Mouse (Mus musculus): ENCODE measurements around the gene Napepld.
"Not testable (repeated sequence)": the region's sequence is repeated elsewhere in the genome, so short reads cannot be mapped to it uniquely, and the experiment has no call there.

Gene Napepld

DNA sequence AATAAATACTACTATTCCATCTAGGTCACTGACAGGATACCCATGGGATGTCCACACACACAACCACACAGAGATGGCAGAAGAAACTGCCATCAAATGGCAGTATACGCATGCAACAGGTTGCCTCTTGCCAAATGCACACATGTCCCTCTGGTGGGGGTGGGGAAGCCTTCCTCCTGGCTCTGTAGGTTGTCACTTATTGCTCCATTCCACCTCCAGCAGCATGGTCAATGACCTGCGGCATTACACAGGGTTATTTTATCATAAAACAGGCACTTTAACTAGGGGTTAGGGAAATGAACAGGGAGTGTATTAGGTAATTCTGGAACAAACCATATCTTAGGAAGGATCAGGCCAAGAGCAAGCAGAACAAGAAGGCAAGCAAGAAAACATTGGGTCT is 31.9 kb downstream of the Napepld start:
- no peak for DNase-seq (ENCODE audit: low read depth in 1 of 2, low spot score in 2 of 2)

DNA sequence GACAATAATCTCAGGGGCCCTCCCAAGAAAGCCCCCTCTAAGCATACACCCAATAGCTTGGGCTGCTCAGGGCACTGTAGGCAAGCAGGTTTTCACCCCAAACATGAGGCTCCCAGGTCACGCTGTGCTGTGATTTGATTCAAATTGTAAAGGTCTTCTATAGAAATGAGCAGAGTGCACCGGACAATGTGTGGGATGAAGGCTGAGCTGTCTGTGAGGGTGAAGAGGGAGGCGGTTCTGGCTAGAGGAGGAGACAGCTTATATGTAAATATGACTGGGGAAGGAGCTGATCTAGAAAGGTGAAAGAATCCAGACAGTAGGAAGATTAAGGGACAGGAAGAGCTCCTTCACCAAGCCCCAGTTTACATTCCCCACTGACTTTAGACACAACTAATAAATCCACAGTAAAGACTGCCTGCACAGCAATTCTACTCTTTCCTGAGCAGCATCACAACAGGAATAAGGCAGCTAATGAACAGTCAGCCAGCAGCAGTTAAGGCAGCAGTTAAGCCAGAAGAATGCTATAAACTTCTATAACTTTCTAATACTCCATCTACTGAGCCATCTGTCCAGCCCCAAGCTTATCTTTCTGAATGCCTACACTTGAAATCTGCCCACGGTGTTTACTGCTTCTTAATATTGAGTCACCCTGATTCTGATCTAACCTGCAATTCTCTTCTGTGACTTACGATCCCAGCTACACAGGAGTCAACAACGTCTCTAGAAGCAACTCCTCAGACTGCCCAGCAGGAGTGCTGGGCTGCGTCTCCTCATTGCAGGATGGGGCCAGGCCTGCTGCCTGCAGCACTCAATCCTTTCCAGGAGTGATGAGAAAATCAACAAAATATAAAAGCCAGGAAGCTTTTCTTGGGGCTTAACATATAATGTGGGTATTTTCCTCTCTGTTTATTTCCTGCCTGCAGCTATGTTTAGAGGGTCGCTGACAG is 33.7 kb downstream of the Napepld start:
- DNase-seq (ENCODE audit: low read depth in 1 of 2, low spot score in 2 of 2): no peak

DNA sequence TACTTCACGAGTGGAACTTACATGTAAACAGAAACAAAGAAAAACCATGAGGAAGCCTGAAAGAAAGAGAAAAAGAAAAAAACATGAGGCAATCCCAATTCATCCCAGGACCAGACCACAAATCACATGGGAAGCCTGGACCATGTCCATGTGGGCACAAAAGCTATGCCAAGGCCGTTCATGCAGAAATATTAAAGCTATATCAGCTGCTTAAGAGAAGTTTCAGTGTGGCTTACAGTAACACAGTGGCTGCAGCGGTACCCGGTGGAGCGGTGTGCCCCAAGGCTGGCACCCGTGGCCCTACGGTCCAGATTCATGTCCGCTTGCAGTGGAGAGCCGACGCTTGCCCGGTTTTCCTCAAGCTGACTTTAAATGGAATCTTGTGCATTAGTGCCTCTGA is 38.1 kb downstream of the Napepld start:
- DNase-seq (ENCODE audit: low read depth in 1 of 2, low spot score in 2 of 2): no peak

DNA sequence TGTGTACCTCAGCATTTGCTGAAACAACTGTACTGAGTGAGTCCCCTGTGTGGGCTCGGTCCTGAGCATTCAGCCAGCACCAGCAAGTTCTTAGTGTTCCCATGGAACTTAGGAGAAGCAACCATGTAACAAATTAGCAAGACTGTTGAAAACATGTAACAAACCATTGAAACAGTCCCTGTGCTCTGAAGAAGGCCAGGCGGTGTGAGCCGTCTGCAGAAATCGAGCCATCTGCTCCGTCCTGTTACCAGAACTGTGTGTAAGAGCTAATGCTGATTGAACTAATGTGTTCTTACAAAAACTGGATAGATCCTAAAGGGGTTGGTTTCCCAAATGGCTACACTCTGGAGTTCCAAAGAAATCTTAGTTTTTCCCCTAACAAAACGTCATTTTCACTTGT is 40.3 kb downstream of the Napepld start:
- DNase-seq (ENCODE audit: low read depth in 1 of 2, low spot score in 2 of 2): no peak

DNA sequence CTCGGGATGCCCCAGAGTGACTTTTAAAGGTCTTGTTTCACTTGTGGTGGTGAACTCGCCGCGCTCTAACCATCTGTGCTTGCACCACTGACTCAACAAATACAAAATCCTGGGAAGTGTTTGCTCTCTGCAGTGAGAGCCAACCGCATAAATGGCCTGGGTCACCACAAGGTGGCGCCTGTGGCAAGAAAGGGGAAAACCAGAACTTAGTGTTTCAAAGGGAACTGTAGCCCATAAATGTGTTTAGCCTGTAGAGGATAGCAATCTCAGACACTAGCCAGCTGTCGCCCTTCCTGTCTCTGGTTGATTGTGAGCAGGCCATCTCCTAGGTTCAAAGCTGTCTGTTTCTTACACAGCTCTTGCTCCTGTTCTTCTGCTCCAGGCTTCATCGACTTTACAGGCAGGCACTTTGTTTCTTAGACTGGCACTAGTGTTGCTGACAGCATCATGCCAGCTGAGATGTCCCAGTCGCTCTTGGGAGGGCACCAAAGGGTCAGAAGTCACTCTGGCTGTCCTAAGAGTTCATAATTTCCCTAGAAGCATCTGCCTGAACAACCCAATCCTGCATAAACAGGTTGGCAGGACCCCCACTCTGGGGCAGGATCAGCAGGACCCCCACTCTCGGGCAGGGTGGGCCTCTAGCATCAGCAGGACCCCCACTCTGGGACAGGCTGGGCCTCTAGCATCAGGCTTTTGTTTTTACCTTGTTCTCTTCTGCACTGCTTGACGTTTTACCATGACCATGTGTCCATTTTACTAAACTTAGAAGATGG is 42.4 kb downstream of the Napepld start:
- DNase-seq (ENCODE audit: low read depth in 1 of 2, low spot score in 2 of 2): peak; percentile 33 to 53

DNA sequence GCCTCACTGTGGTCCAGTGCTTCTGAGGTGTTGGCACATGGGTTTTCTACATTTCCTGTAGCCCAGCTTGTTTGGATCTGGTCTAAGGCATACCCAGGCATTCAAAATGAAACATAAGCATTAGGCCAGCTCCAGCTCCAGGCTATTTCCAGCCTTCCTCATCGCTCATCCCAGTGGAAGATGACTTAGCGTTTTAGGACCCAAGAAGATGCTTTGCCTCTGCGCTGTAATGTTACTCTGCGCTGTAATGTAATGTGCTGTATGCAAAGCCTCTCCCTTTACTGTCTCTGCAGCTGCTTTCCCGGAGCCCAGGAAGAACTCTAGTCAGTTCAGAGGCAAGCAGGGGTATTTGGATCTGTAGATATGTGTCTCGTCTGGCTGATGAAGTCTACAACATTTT is 43.2 kb downstream of the Napepld start:
- no peak for DNase-seq (ENCODE audit: low read depth in 1 of 2, low spot score in 2 of 2)

DNA sequence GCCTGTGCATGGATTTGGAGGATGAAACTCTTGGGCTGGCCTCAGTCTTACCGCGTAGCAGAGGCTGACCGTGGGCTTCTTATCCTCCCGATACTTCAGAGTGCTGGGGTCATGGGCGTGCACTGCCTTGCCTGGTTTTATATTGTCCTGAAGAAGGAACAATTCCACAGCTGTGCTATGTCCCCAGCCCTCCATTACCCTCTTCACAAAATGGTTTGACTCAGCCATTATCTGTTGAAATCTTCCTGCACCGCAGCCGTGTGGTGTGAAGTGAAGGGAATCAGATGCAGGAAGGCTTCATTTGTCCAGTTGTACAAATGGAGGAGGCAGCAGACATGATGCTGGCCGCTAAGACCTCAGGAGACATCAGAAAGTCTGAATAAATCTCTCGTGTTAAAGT is 44.3 kb downstream of the Napepld start:
- no peak for DNase-seq (ENCODE audit: low read depth in 1 of 2, low spot score in 2 of 2)

DNA sequence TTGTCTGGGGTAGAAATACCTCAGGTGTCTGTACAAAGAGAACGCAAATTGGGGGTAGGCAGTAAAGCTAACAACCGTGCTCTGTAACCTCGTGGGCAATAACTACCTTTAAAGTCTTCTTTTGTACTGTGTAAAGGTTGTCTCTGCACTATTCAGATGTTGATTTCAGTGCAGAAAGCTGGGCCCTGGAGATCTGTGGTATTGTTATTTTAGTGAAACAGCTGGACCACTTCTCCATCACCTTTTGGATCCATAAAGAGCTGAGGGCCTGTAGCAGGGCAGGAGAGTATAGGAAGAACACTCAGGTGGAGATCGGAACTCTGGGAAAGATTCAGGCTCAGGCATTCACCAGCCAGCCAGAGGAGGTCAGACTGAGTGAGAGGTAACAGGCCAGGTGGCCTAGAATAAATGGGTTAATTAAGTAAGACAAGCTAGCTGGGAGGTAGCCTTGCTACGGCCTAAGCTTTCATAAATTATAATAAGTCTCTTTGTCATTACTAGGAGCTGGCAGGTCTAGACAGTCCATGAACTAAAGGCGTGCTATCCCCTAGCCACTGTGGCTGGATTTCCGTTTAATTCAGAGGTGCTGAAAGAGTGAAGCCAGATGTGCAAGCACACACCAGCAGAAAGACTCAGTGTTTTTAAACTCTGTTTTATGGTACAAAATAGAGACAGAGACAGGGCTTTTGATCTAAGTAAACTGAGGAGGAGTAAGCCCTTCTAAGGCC is 49.1 kb downstream of the Napepld start:
- DNase-seq (ENCODE audit: low read depth in 1 of 2, low spot score in 2 of 2): no peak

DNA sequence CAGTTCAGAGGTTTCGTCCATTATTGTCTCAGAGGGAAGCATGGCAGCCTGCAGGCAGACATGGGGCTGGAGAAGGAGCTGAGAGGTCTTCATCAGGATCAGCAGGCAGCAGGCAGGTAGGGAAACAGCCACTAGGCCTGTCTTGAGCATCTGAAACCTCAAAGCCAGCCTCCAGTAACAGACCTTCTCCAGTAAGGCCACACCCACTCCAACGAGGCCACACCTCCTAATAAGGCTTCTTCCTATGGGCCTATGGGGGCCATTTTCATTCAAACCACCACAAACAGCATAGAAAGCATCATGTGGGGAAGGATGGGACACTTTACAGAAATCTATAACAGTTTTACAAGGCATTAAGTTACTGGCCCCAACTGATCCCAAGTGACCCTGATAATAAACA is 50.5 kb downstream of the Napepld start:
- no peak for DNase-seq (ENCODE audit: low read depth in 1 of 2, low spot score in 2 of 2)

DNA sequence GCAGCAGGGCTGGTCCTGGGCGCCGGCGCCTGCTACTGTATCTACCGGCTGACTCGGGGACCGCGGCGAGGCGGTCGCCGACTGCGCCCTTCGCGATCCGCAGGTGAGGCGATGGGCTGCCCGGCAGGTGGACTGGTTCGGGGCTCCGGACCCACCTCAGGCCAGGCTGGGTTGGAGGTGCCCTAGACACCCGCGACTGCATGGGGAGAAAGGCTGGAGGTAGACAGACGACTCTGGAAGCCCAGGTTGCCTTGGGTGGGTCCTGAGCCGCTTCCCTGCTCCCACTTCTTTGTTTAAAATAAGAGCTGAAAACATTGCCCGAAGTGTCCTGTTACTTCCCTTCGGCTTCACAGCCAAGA is 55.1 kb downstream of the Napepld start:
- DNase-seq (ENCODE audit: low read depth in 1 of 2, low spot score in 2 of 2): no peak

DNA sequence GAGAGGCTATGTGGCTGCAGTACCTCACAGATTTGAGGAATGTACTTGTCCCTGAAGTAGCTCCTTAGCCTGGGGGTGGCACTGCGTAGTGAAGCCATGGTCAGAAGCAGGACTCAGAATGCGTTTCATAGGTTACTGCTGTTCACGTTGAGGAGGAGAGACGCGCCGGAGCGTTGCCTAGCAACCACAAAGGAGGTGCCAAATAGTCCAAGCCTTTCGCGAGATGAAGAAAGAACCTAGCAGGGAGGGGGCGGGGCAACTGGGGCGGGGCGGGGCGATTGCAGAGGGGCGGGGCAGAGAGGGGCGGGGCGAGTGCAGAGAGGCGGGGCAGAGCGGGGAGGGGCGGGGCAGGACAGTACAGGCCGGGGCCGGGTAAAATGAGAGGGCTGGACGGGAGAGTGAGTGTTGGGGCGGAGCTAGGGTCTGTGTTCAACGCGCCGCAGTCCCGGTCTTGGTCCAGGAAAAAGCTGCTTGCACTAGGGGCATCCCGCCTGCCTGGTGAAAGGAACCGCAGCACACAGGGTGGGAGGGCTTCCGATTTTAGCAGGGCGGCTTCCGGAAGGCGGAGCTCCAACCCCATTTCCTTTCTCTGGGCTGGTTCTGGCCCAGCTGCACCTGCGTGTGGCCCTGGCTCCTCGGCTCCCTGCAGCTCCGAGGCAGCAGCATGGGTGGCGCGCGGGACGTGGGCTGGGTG is 55.6 kb downstream of the Napepld start, which contains the start of the genes Fbxl13 and Armc10:
Gene Fbxl13, minus strand, starts transcription at position 196 of the 694 bp plus-strand sequence.
Gene Armc10, plus strand, starts transcription at position 375 of the 694 bp plus-strand sequence.
- DNase-seq (ENCODE audit: low read depth in 1 of 2, low spot score in 2 of 2): peak; percentile 62 to 69

DNA sequence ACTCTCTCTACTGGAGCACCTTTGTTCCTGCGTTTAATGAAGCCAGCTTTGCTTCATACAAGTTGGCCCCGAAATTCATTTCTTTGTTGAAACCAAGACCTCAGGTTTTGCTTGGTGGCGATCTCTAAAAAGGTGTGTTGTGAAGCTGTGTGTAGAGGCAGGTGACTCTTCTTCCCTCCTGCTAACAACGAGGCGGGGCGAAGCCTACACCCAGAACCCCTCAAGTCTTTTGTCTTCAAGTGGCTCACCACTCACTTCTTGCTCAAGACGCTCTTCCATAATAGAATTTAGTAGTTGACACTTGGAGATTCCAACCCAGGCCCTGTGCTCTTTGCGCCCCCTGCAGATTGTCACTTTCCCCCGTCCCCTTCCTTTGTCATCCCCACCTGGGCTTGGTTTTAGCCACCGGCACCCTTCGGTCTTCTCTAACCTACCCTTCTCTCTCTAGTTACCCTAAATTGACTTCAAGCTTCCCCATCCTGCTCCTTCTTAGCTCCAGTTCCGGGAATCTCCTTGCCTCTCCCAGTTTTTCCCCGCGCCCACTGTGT is 56.2 kb downstream of the Napepld start:
- DNase-seq (ENCODE audit: low read depth in 1 of 2, low spot score in 2 of 2): no peak

DNA sequence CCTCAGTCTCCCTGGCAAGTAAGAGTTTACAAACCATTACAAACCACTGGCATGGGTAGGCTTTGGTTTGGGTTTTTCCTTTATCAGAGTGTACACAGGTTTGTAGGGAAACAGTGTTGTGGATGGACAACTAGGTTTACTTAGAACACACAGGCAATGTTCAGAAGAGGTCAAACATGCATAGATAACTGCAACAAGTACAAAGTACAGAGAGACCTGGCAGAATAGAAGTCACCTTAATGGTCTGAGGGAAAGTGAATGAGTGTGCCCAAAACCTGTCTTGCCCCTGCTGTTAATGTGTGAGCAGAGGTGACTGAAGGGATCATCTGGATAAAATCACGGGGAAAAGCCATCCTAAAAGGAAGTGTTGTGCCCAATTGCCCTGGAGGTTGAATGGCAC is 57.6 kb downstream of the Napepld start:
- no peak for DNase-seq (ENCODE audit: low read depth in 1 of 2, low spot score in 2 of 2)

DNA sequence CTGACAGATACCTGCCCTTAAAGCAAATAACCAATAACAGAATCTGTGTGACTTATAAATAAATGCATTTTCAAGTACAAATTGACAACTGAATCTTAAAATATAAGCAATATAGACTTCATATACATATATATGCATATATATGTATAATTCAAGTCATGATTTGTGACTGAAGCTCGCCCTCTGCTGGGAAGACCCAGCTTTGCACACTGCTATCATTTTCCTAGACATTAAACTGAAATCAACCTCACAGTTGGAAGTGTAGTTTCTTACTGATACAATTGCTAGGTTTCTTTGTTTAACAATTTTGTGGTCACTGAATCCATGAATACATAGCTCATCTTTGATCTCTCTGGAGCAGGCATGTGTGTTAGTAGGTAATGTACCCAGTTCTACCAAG is 60.2 kb downstream of the Napepld start:
- peak in 1 of 2 experiments; percentile 16 for DNase-seq (ENCODE audit: low read depth in 1 of 2, low spot score in 2 of 2)

DNA sequence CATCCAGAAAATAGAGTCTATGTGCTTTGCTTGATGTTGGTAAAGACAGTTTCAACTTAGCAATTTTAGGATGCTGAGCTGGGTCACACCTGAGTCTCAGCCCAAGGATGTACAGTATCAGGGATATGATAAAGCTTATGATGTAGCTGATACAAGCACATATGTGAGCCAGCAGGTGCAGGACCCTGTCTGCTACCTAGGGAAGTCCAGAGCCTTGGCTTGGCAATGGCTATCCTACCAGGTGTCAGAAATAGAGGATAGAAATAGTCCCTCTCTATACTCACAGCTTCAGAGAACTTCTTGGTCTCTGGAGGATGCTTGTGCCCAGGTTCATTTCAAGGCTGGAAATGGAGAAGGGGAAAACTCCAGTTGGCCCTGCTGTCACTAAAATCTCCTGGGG is 75.3 kb downstream of the Napepld start:
- no peak for DNase-seq (ENCODE audit: low read depth in 1 of 2, low spot score in 2 of 2)

DNA sequence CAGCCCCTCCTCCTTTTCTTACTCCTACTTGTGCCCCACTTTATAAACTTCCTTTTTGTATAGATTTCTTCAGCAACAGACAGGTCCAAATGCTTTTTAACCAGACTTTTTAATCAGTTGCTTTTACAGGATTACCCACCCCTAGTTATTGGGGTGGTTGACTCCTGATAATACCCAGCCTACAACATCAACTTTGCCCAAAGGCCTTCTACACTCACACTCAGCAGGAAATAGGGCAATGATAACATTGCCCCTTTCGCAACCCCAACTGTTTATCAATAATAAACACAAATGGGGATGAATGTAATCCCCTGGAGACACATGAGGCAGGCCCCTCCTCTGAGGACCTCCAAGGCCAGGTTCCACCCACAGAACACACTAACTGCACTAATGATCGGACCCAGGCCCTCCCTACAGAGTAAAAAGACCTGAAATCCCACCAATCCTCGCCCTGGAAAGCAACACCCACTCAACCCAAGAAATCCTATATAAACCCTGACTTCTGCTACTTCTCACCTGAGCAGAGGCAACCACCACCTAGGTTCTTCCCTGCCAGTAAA is 84.7 kb downstream of the Napepld start:
- no peak for DNase-seq (ENCODE audit: low read depth in 1 of 2, low spot score in 2 of 2)

DNA sequence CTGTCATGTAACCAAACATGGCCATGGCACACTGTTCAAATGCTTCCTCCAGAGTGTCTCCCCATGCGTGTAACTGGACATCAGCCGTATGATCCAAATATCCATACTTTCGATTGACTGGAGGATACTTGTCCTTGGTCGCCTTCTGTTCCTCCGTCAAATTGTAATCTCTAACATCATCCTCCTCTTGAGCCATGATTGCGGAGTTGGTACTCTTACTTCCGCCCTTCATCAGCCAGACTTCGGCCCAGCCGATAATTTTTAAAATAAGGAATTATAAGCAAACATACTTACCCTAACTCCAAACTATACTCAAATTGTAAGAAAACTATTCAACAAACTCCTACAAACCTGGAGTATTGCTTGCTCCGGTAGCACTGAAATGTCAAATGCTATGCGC is 86.9 kb downstream of the Napepld start:
- DNase-seq (ENCODE audit: low read depth in 1 of 2, low spot score in 2 of 2): not testable (repeated sequence)

Measured in monocyte, adult 2 months (primary cell).